ENCODE assay signal across 8 mouse cellular contexts in genomic region chr17:81738311-81738755, GRCm38 (mm10). TPM values are rescaled to one million over a fixed set of nuclear protein-coding genes. Genes with fewer than 3 reads are reported as not detected.
DNase-seq lines count a peak whose midpoint lies in the region; ATAC-seq and TF ChIP-seq lines count a peak whose summit lies in the region.

TSS of gene Slc8a1 (minus strand) at chr17:81738377.

- intact Hi-C loops in heart, postnatal 10 days (cut with DNase I), result no loop called here
- intact Hi-C loops in left cerebral cortex, adult 2 months (cut with DNase I), result loop anchor here (2.0 kb wide), 1 partner anchor 72 kb away; no protein-coding TSS in a partner anchor

- no peaks in the 10 kb centered on the region for H3K9me3 ChIP-seq in stomach, embryonic 15.5 days

- no peaks in the 10 kb centered on the region for H3K36me3 ChIP-seq in kidney, adult 2 months (ENCODE audit: control insufficient read depth, insufficient read depth, low read length)
- no peaks in the 10 kb centered on the region for H3K36me3 ChIP-seq in stomach, embryonic 15.5 days

- H3K4me1 ChIP-seq in kidney, adult 2 months (ENCODE audit: control insufficient read depth, insufficient read depth, low read length), result no peaks in the 10 kb centered on the region
- H3K4me1 ChIP-seq in stomach, embryonic 15.5 days, result no peaks in the 10 kb centered on the region

- no peak for ATAC-seq in stomach, embryonic 15.5 days (ENCODE audit: insufficient read depth, low FRiP score, low read depth)
- no peak for ATAC-seq in erythroid progenitor cell, adult 5-6 weeks (replicated peaks; ENCODE audit: low FRiP score, poor library complexity, severe bottlenecking)
- ATAC-seq in CD4-positive, CD25-positive, alpha-beta regulatory T cell, adult 4 months, result no peak

- TF ChIP-seq CTCF in kidney, adult 2 months (conservative IDR thresholded peaks at IDR 0.05; ENCODE audit: insufficient read depth, insufficient read length, low read depth, low read length), result no peak
- no peak for TF ChIP-seq CTCF in left cerebral cortex, adult 2 months (IDR thresholded peaks at IDR 0.05)

- no peak for TF ChIP-seq POLR2A in kidney, adult 2 months (IDR thresholded peaks at IDR 0.05; ENCODE audit: low read depth, low read length)

- no peak for DNase-seq in kidney, adult 2 months
- no peak for DNase-seq in kidney, adult 9 months
- DNase-seq in frontal cortex, adult 2 months (ENCODE audit: extremely low spot score in 1 of 2, low spot score in 1 of 2), result peak; percentile 66 to 76
- DNase-seq in heart, postnatal 10 days, result peak; percentile 74 to 85
- peak; percentile 35 to 38 for DNase-seq in left cerebral cortex, adult 2 months (ENCODE audit: extremely low spot score in 1 of 2, low spot score in 2 of 2)

- H3K4me2 ChIP-seq in stomach, embryonic 15.5 days, result no peak within 1 kb of the TSS

- no peak within 1 kb of the TSS for H3K4me3 ChIP-seq in kidney, adult 2 months (ENCODE audit: insufficient read depth, low read depth, low read length)
- H3K4me3 ChIP-seq in left cerebral cortex, adult 2 months, result peak within 1 kb of the TSS; percentile 38
- 0 out of 2 replicates have a peak within 1 kb of the TSS, but pooled peaks have one; percentile 5 for H3K4me3 ChIP-seq in stomach, embryonic 15.5 days (replicated peaks)

- no peaks in the 10 kb centered on the region for H3K27me3 ChIP-seq in kidney, adult 2 months (replicated peaks; ENCODE audit: control insufficient read depth, insufficient read depth, low read length)
- H3K27me3 ChIP-seq in stomach, embryonic 15.5 days (replicated peaks), result no peaks in the 10 kb centered on the region

- H3K9ac ChIP-seq in stomach, embryonic 15.5 days, result no peak within 1 kb of the TSS

- H3K27ac ChIP-seq in kidney, adult 2 months (ENCODE audit: insufficient read depth, low read depth, low read length), result no peak within 1 kb of the TSS
- peak within 1 kb of the TSS; percentile 75 for H3K27ac ChIP-seq in left cerebral cortex, adult 2 months
- H3K27ac ChIP-seq in stomach, embryonic 15.5 days, result no peak within 1 kb of the TSS

- 94% methylated on average over 14 of the region's 14 CpGs for WGBS in kidney, adult 2 months
- 74% methylated on average over 14 of the region's 14 CpGs for WGBS in stomach, embryonic 15.5 days

RNA-seq across cellular contexts. Expression of gene Slc8a1, which starts in this region (rescaled TPM):
- 15.1 and 15.3 TPM in 2 replicates for polyA plus RNA-seq in kidney, adult 2 months (2012; rRNA removed)
- 31.0 and 31.2 TPM in 2 replicates for polyA plus RNA-seq in frontal cortex, adult 2 months (2012; rRNA removed)
- 100 to 1,000 TPM; 595 to 645 TPM for total RNA-seq in heart, postnatal 10 days (2021)
- total RNA-seq in left cerebral cortex, adult 2 months (2021), result 100 to 1,000 TPM; 270 to 277 TPM
- polyA plus RNA-seq in stomach, embryonic 15.5 days (2015; fragmentation: Nextera tagmentation; extraction: Ambion mirVana), result 7.4 and 7.9 TPM in 2 replicates
- total RNA-seq in erythroid progenitor cell, adult 5-6 weeks (2015; ENCODE audit: low replicate concordance), result under 0.01 and 4.2 TPM in 2 replicates
- 0.15 and 4.7 TPM in 2 replicates for total RNA-seq in erythroid progenitor cell, adult 5-6 weeks (2017; ENCODE audit: low replicate concordance)
- under 1 TPM in 1 of 2 experiments, not detected in 1; 0.04 TPM for polyA plus RNA-seq in CD4-positive, CD25-positive, alpha-beta regulatory T cell, adult 4 months (2017; shearing (Covaris generic))

Comparison
In these comparisons a context has a peak if more than half of its experiments do, and no peak if none do; other contexts are left out.
1. RNA of gene Slc8a1 (total RNA-seq): 595 to 645 TPM in heart, postnatal 10 days and 270 to 277 TPM in left cerebral cortex, adult 2 months; under 0.01 to 4.7 TPM in erythroid progenitor cell, adult 5-6 weeks; every median in the first group is over 10 times any median in the second.
2. DNase-seq: peak in frontal cortex, adult 2 months (2 of 2), heart, postnatal 10 days (2 of 2) and left cerebral cortex, adult 2 months (2 of 2); none in kidney, adult 2 months (single experiment) and kidney, adult 9 months (single experiment).